Mouse (Mus musculus): ENCODE results near the gene Ndufaf4.
"Not testable (repeated sequence)": the region's sequence is repeated elsewhere in the genome, so short reads cannot be mapped to it uniquely, and the experiment has no call there.

Gene Ndufaf4

GRCm38 (mm10) chr4:24897851-24898515 is at the start of gene Ndufaf4:
Gene Ndufaf4, plus strand, starts transcription at chr4:24898083.
- peak; percentile 98 for DNase-seq (ENCODE audit: low spot score)

DNA sequence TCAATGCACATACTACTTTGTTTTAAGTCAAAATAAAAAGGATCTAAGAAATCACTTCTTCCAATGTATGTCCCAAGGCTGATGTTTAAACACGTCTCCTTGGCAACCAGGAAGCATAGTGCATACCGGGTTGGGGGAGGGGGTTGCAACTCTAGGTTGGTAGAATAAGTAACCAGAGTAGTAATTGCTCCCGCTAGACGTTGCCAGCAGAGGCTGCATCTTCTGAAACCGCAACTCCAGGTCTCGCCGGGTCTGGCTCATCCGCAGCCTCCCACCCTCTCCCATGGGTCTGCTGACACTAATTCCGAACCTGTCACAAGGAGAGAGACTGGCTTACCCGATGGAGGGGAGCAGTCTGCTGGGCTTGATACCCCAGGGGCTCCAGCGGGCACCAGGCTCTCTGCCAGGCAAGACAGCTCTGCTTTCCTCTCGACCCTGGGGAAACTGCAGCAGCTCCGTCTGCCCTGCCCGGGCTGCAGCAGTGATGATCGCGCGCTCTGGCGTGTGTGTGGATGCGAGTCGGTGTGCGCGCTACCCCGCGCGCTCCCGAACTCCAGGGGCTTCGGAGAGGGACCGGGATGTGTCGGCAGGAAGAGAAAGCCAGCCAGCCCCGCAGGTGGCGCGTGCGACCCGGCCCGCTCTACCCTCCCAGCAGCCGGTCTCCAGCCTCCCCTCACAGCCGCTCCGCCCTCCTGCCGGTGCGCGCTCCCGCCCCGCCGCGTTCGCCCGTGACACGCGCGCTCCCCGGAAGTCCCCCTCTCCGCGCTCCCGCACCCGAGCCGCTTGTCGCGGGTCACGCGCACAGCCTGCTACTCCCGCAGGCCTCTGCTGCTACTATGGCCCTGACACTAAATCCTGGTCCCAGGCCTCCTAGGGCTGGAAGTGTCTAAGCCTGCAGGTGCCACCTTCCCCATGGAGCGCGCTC is 47.2 kb upstream of the Ndufaf4 start, which contains the start of gene Klhl32:
Gene Klhl32, minus strand, starts transcription at position 724 of the 925 bp plus-strand sequence.
- peak; percentile 76 for DNase-seq (ENCODE audit: low spot score)

DNA sequence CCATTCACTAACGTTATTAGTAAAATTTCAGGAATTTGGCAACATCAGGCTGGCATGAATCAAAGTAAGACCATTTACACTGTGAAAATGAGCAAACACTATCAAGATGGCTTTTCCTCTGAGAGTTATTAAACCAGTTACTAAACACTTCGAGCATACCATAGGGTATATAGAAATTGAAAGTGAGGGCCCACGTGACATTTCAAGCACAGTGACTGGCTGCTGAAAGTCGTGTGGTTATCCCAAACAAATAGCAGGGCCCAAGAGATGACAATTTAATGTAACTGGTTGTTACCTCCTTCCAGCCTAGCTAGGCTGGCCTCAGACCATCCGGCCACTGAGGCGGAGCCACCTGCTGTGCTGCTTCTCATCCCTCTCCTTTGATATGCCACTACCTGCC is 32.2 kb upstream of the Ndufaf4 start:
- no peak for DNase-seq (ENCODE audit: low spot score)

DNA sequence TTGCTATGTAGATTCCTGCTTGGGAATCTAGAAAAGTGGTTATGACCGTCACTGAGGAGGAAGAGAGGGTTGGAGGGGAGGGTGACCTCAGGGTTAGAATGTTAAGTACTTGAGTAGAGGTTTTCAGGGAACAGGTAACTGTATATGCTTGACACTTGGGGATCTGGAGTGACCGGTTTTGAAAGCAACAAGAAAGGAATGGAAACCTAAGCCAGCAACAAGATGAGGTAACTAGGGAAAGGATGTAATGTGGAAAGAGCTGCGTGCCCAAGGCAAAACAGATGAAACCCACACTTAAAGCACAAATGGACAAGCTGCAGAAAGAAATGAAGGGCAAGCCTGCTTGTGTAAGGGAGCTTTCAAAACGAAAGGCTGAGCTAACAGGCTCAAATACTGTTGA is 28.7 kb upstream of the Ndufaf4 start:
- DNase-seq (ENCODE audit: low spot score): no peak

DNA sequence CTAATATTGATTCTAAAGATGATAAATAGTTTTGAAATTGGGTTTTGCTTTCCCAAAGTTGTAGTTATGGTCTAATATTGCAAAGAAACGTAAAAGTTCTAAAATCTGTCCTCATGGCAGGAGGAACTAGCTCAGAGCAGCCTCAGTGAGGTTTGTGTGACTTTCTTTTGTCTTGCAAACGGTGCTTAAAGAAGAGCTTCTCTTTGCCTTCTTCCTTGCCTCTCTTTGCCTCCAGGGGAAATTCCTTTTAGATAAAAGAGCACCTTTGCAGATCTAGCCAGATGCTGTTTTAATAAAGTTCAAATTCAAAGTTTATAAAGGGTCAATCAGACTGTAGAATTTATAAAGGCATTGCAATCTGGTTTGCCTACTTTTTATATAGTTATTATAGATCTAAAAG is 8.5 kb upstream of the Ndufaf4 start:
- DNase-seq (ENCODE audit: low spot score): not testable (repeated sequence)

DNA sequence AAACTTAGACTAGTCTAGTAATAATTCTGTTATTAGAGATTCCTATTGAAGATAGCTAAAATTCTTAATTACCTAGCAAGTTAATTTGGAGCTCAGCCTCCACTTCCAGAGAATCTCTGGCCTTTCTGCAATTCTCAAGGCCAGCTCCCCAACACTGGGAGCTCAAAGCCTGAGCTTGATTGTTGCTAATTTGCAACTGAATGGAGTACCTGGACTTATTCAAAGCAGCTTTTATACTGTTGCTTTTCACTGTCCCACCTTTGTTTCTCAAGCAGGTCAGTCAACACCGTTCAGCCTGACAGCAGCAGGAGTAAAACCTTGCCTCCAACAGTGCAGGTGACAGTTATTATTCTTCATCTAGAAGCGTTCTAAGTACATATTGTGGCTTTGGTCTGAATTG is 5.6 kb upstream of the Ndufaf4 start:
- not testable (repeated sequence) for DNase-seq (ENCODE audit: low spot score)

DNA sequence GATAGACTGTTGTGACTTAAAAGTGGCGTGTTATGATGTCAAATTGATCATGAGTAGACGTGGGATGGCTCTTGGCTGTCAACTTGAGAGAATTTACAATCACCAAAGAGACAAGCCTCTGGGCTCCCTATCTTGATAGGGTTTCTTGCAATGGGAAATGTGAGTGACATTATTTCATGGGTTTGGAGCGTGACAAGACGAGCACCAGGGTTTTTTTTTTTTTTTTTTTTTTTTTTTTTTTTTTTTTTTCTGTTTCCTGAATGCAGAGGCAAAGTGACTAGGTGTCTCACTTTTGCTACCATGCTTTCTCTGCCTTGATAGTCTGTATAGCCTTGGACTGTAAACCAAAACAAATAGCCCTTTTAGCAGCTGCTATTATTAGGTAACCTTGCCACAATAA is 3.3 kb upstream of the Ndufaf4 start:
- DNase-seq (ENCODE audit: low spot score): no peak

- DNase-seq (ENCODE audit: low spot score): no peak
These were observed 1.1 kb upstream of the Ndufaf4 start for GRCm38 (mm10) chr4:24896829-24897228.

DNA sequence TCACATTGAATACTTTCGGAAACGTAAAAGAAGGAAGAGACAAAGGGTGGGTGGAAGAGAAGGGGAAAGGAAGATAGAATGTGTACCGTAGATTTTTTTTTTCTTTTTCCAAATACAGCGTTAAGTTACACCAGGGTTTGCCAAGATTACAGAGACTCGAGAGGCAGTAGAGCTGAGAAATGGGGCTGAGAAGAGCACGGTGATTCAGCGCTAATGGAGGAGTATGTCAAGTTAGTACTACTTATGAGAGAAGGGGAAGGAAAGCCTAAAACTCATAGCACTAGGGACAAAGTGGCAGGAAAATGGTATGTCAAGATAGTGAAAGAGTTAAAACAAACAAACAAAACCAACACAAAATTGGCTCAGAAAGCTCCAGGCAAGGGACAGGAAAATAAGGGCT is 532 bp upstream of the Ndufaf4 start:
- no peak for DNase-seq (ENCODE audit: low spot score)

GRCm38 (mm10) chr4:24898636-24899035 is 753 bp downstream of the Ndufaf4 start:
- no peak for DNase-seq (ENCODE audit: low spot score)

DNA sequence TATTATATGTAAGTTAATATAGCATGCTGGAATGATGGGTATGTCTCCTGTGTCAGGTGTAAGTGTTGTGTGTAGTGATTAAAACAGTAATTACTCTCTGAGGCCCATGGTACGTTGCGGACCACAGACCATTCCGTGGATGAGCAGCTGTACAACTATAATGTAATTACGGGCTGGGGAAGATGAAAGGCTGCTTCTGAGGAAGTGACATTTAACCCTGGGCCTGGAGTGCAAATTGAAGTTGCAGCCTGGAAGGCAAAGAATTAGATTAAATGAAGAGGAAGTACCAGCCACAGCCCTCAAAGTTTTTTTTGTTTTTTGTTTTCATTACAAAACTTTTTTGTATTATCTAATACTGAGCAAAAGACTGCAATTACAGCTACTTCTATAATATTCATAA is 1.3 kb downstream of the Ndufaf4 start:
- no peak for DNase-seq (ENCODE audit: low spot score)

- DNase-seq (ENCODE audit: low spot score): no peak
These were observed 9.9 kb downstream of the Ndufaf4 start for GRCm38 (mm10) chr4:24907745-24908144.

GRCm38 (mm10) chr4:24915631-24916030 is 17.7 kb downstream of the Ndufaf4 start:
- DNase-seq (ENCODE audit: low spot score): no peak

DNA sequence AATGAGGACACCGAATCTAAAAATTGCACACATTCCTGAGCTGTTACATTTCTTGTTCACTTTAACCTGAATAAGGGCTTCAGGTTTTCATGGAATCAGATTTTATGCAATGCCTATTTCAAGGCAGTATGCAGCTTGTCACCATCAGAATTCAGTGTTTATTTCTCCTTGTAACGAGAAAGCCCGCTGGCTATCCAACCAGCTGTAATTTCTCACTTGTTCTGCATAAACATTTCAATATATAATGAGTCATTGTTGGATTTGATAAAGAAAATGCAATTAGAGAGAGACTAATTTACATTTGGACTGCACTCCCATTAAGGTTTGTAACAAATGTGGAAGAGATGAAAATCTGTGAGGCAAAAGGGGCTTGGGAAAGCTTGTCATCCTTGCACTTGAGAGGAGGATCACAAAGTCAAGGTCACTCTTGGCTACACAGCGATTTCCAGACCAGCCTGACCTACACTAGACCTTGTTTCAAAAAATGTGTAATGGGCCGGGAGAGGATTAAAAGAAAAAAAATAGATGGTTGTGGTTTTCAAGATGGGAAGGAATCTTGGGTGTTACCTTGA is 22.2 kb downstream of the Ndufaf4 start:
- no peak for DNase-seq (ENCODE audit: low spot score)

GRCm38 (mm10) chr4:24924726-24925125 is 26.8 kb downstream of the Ndufaf4 start:
- no peak for DNase-seq (ENCODE audit: low spot score)

DNA sequence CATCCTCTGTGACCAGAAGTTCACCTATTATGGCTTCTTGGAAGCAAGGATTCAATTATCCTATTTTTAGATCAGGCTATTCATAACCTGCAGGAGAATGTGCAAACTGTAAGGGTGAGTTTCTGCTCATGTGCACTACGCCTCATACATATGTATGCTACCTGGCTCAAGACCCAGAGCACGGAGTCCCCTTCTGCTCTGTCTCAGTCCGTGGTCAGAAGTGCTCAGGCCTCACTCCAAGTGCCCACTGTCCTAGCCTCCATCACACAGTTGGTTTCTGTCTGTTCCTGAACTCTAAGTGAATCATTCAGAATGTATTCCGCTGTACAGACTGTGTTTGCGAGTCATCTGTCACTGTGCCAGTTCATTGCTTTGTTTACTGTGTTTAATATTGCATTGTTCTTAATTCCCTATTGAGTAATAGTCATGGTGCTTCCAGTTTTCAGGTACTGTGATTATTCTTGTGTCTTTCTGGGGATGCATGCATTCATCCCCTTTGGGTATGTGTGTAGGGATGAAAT is 30.4 kb downstream of the Ndufaf4 start:
- no peak for DNase-seq (ENCODE audit: low spot score)

DNA sequence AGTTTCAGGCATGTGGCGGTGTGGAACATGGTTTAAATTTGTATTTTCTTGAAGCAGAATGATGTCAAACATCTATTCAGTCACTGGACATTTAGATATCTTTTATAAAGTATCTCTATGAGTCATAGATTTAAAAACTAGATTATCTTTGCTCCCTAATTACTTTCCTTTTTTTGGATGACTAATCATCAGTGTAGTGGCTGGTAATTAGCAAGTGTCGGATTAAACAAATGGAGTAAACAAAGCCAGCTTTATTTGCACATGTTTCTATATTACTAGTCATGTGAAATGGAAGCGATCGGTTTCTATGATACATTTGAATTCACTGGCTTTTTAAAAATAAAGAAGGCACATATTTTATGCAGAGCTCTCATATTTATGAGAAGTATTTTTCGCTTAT is 31.0 kb downstream of the Ndufaf4 start:
- no peak for DNase-seq (ENCODE audit: low spot score)

- no peak for DNase-seq (ENCODE audit: low spot score)
These were observed 45.0 kb downstream of the Ndufaf4 start for GRCm38 (mm10) chr4:24942728-24943424.
